Mouse (Mus musculus) megakaryocyte, embryonic 14.5 days (primary cell): ENCODE measurements around the gene Gpr156. TPM values are rescaled to one million over a fixed set of nuclear protein-coding genes. Genes with fewer than 3 reads are reported as not detected.
A peak's percentile ranks its signal among the peaks of the same experiment; 100 is the strongest.

Experiments
- H3K27me3 ChIP-seq: replicated peaks from 2 replicates; pipeline ENCODE3; 2012; ENCODE audit warnings: inconsistent platforms
- H3K36me3 ChIP-seq: replicated peaks from 2 replicates; pipeline ENCODE3; 2012; ENCODE audit warnings: low read length, inconsistent platforms, mixed read lengths
- H3K4me1 ChIP-seq: 2 replicates; pipeline ENCODE4 v1.6.1; 2012; ENCODE audit warnings: inconsistent platforms
- H3K4me3 ChIP-seq: replicated peaks from 2 replicates; pipeline ENCODE3; 2012; ENCODE audit warnings: moderate library complexity, mild to moderate bottlenecking, inconsistent platforms
- H3K9me3 ChIP-seq: 2 replicates; pipeline ENCODE4 v1.6.1; 2012; ENCODE audit warnings: inconsistent platforms
- FLI1 ChIP-seq: IDR thresholded peaks from 2 replicates; pipeline ENCODE4 v1.6.1; 2012; ENCODE audit warnings: low read length, inconsistent platforms, mixed read lengths
- GATA1 ChIP-seq: IDR thresholded peaks from 3 replicates; pipeline ENCODE4 v1.6.1; 2012; ENCODE audit warnings: mixed read lengths, low read length, inconsistent platforms, borderline replicate concordance
- polyA plus RNA-seq: library from polyadenylated mRNA; stranded (reverse); fragments of >175 nt; gene quantifications from 2 replicates; pipeline ENCODE4 v1.2.3, GENCODE M21; 2012; ENCODE audit warnings: low replicate concordance; ENCODE audit not compliant: insufficient read depth

Gene Gpr156
- polyA plus RNA-seq, 1 experiment, result not detected

DNA sequence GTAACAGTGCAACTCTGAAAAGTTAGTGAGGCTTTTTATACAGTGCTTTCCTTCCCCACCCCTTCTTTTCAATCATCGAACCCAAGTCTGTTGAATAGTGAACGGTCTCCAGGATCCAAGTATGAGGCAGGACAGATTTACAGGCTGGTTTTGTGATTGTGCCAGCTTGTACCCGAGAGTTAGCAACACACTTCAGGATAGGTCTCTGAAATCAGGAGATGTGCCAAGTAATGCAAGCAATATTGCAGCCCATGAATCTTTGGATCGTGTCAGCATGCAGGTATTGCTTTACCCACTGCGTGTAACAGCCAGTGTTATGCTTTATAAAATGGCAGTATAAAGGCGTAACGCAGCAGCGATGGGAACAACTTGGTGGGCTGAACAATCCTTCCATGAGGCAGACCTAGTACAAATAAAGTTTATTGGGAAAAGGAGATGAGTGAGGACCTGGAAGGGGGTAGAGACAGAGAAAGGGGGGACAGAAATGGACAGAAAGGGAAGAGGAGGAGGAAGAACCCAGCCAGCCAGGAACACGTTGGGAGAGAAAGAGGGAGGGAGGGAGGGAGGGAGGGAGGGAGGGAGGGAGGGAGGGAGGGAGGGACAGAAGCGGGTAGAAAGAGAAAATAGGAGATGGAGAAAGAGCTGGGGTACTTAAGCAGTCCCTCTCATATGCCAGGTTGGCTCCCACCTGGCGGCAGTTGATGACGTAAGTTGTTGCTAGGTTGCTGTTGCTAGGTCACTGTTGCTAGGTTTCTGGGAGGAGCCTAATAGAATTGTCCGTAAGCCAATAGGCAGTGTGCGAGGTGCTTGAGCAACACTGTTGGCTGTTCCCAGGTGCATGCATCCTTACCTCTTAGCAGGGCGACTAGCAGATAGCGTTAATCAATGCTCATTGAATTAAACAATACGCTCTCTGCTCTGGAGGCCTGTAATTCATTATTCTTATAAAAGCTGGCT lies 22.1 kb downstream of the Gpr156 start:
- Histone ChIP-seq H3K9me3 (no peaks in the 10 kb centered on the region), H3K4me3 (no peak overlapping the region), H3K4me1 (no peaks in the 10 kb centered on the region), H3K36me3 (no peaks in the 10 kb centered on the region), H3K27me3 (peaks cover 3% of the 10 kb centered on the region)
- TF ChIP-seq FLI1, result no peak
- no peak for TF ChIP-seq GATA1

GRCm38 (mm10) chr16:37939082-37939863 lies 23.0 kb downstream of the Gpr156 start:
- TF ChIP-seq FLI1 (no peak), GATA1 (no peak)
- peaks cover 3% of the 10 kb centered on the region for H3K27me3 ChIP-seq
- no peaks in the 10 kb centered on the region for H3K9me3 ChIP-seq
- H3K4me1 ChIP-seq, result no peaks in the 10 kb centered on the region
- no peaks in the 10 kb centered on the region for H3K36me3 ChIP-seq
- H3K4me3 ChIP-seq, result no peak overlapping the region

DNA sequence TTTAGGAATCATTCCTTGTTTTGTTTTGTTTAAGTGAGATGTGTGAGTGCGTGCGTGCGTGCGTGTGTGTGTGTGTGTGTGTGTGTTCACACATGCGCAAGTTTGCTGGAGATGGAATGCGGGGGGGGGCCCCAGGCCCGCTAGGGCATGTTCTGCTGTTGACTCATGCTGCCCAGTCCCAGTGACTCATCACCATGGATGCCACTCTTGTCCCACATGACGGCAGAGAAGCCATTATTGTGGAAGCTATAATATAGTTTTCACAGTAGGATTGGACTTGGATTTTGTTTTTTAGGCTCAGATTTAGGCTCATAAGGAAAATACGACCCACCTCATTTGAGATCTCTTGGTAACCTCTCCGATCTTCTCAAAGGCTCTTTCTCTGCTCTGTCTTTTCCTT lies 24.0 kb downstream of the Gpr156 start:
- Histone ChIP-seq H3K4me1 (no peaks in the 10 kb centered on the region), H3K36me3 (no peaks in the 10 kb centered on the region), H3K27me3 (peaks cover 3% of the 10 kb centered on the region), H3K4me3 (no peak overlapping the region), H3K9me3 (no peaks in the 10 kb centered on the region)
- no peak for TF ChIP-seq GATA1
- TF ChIP-seq FLI1, result no peak

DNA sequence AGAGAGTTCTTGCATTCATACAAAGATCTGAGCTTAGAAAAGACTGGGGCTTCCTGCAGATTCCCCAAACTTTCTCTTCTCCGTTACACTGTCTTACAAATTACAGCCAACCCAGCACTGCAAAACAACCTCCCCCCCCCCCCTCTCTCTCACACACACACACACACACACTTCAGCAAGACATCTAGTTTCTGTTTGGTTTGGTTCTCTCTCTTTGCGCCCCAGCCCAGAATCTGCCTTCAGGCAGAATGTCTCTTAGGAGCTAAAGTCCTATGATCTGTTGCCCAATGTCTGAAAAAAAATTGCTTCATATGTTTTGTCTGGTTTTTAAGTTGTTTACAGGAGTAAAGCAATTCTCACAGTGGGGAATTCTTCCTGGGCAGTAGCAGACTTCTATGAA lies 27.4 kb downstream of the Gpr156 start:
- Histone ChIP-seq H3K27me3 (peaks cover 1% of the 10 kb centered on the region), H3K36me3 (no peaks in the 10 kb centered on the region), H3K4me1 (no peaks in the 10 kb centered on the region), H3K4me3 (no peak overlapping the region), H3K9me3 (no peaks in the 10 kb centered on the region)
- TF ChIP-seq FLI1, result no peak
- no peak for TF ChIP-seq GATA1

DNA sequence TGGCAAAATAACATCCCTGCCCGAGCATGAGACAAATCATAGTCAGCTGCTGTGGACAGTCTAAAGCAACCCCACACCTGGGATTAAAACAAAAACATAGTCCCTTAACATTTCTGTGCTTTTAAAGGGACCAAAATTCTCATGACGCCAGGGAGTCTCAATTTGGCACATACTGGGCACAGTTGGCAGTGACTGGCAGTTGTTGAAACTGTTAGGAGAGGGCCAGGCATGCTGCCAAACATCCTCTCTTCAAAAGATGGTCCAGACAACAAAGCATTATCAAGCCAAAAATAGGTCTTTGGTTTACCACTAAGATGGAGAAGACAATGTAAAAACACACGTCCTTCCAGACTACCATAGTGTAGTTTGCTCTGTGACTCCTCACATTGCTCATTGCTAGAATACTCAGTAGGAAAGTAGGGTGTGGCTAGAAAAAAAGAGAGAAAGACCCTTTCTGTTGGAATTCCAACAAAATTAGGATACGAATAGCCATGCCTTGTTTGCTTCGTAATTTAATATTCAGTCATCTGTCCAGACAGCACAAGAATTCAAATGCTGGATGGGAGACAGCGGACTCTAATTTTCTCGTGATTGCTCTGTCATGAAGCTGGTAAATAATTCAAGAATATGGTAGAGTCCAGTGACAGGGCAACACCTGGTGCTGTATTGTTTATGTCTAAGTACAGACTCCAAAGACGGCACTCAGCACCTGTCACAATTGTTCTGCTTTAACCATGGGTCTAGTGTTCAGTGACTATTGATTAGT lies 28.9 kb downstream of the Gpr156 start:
- TF ChIP-seq GATA1, result no peak
- TF ChIP-seq FLI1, result no peak
- H3K27me3 ChIP-seq, result peaks cover 3% of the 10 kb centered on the region
- H3K36me3 ChIP-seq, result no peaks in the 10 kb centered on the region
- H3K9me3 ChIP-seq, result no peaks in the 10 kb centered on the region
- H3K4me1 ChIP-seq, result no peaks in the 10 kb centered on the region
- no peak overlapping the region for H3K4me3 ChIP-seq

DNA sequence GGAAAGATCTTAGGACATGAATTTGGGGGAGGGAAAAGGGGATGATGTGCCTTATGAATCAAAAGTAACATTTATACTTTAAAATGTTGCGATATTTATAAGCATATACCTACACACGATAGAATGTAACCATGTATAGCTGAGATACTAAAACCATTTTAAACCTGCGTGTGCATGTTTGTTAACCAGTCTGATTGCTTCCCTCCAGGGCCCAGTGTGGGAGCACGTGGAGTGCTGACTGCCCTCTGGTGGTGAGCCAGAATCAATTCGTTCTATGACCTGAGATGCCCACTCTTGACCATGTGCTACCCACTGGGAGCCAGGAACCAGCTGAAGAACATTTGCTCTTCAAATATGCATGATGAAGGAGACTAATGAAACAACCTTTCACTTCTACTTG lies 30.9 kb downstream of the Gpr156 start:
- TF ChIP-seq GATA1 (no peak), FLI1 (no peak)
- no peaks in the 10 kb centered on the region for H3K4me1 ChIP-seq
- H3K9me3 ChIP-seq, result no peaks in the 10 kb centered on the region

GRCm38 (mm10) chr16:37948365-37948764 lies 32.1 kb downstream of the Gpr156 start:
- TF ChIP-seq GATA1 (no peak), FLI1 (no peak)
- H3K4me3 ChIP-seq, result no peak overlapping the region
- no peaks in the 10 kb centered on the region for H3K36me3 ChIP-seq
- no peaks in the 10 kb centered on the region for H3K9me3 ChIP-seq
- H3K27me3 ChIP-seq, result peaks cover 8% of the 10 kb centered on the region
- H3K4me1 ChIP-seq, result no peaks in the 10 kb centered on the region

More for the DNA sequence above, 30.9 kb downstream of the Gpr156 start:
- H3K27me3 ChIP-seq, result peaks cover 3% of the 10 kb centered on the region
- no peak overlapping the region for H3K4me3 ChIP-seq
- H3K36me3 ChIP-seq, result no peaks in the 10 kb centered on the region

DNA sequence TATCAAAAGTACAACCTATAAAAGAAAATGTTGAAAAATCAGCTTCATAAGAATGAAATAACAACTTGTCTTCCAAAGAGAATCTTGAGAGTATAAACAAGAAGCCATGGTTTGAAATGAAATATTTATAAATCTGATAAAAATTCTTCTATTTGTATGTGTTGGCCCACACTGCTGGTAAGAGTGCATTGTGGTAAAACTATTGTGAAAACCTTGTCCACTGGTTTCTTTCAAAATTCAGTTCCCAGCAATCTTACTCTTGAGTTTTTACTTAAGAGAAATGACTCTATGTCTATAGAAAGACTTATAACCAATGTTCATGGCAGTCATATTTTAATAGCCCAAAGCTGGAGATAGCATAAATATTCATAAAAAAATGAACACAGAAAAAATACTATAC lies 34.9 kb downstream of the Gpr156 start:
- peaks cover 6% of the 10 kb centered on the region for H3K4me1 ChIP-seq
- no peak for TF ChIP-seq GATA1
- no peak for TF ChIP-seq FLI1
- peaks cover 8% of the 10 kb centered on the region for H3K27me3 ChIP-seq
- H3K36me3 ChIP-seq, result no peaks in the 10 kb centered on the region
- no peaks in the 10 kb centered on the region for H3K9me3 ChIP-seq
- no peak overlapping the region for H3K4me3 ChIP-seq

GRCm38 (mm10) chr16:37953186-37953585 lies 36.9 kb downstream of the Gpr156 start:
- Histone ChIP-seq H3K36me3 (no peaks in the 10 kb centered on the region), H3K4me1 (peaks cover 6% of the 10 kb centered on the region), H3K4me3 (peak overlapping the region; percentile 10), H3K27me3 (peaks cover 8% of the 10 kb centered on the region), H3K9me3 (no peaks in the 10 kb centered on the region)
- TF ChIP-seq GATA1 (no peak), FLI1 (no peak)
